Mouse (Mus musculus) thymus, postnatal 25 days (tissue): ENCODE measurements around the gene Ptpn11.
"Not testable (repeated sequence)": the region's sequence is repeated elsewhere in the genome, so short reads cannot be mapped to it uniquely, and the experiment has no call there.

ENCODE experiments used
- DNase-seq: peaks from one replicate; pipeline ENCODE4 v3.0.0; 2022

The Ptpn11 gene

DNA sequence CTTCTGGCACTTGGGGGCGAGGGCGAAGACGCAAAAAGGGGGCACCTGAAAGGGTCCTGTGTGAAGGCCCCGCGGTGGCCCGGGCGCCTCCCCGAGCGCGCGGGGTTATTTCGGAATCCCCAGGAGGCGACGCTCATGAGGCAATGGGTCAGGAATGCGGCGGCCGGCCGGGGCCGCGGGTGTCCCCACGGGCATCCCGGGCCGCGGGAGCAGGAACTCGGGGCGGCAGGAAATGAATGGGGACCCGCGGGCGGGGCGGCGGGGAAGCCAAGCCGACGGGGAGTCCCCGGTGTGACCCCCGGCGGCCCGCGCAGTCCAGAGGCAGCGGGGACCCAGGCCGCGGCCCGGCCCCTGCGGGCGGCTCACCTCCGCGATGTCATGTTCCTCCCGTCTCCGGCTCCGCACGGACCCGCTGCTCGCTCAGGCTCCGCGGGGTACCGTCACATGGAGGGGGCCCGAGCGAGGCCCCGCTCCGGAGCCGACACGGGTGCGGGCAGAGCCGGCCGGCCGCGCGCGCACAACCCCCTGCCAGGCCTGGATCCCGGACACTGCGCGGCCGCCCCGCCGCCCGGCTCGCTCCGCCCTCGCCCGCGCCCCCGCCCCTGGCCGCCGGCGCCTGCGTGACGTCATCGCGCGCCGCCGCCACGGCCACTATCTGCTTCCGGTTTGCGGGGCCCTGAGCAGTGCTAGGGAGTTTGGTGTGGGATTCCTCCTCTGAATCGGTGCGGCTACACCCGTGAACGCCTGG lies at the start of gene Ptpn11:
Ptpn11 (minus strand) TSS at position 562 of the 748 bp plus-strand sequence.
- peak; percentile 83 for DNase-seq

DNA sequence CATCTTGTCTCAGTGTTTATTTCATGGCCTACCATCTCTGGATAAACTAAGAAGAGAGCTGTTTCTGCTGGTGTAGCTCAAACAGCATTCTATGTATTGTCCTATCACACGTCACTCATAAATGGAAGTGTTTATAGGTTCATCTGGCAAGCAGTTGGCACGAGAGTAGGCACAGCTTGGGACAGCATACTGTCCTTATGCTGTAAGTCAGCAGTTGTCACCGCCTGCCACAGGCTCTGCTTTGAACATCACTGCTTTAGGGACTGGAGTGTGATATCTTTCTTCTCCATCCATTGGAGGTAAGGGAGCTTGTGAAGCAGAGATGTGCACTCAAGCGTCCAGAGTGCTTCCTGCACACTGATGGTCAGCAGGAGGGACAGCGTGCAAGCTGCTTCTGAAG lies 48.6 kb upstream of the Ptpn11 start:
- no peak for DNase-seq

- DNase-seq, result no peak
Observed at GRCm38 (mm10) chr5:121238208-121238607, 47.0 kb upstream of the Ptpn11 start.

GRCm38 (mm10) chr5:121236171-121236570 lies 45.0 kb upstream of the Ptpn11 start:
- DNase-seq, result no peak

DNA sequence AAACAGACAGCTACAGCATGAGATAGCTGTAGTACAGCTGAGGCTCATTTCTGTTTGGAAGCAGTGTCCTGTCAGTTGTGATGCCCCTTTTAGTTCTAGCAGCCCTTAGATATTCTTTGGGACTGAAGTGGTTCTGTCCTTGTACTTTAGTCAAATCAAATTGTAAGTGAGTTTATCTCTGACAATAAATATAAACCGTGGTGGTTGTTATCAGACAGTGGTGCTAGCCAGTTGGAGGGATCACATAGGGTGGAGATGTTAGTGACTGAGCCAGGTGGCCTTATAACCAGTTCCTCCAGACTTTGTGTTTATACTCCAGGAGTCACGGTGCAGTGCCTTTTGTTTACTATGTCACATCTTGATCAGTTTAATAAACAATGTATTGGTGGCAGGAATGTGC lies 42.5 kb upstream of the Ptpn11 start:
- no peak for DNase-seq

- DNase-seq, result no peak
Observed at GRCm38 (mm10) chr5:121232789-121233188, 41.6 kb upstream of the Ptpn11 start.

DNA sequence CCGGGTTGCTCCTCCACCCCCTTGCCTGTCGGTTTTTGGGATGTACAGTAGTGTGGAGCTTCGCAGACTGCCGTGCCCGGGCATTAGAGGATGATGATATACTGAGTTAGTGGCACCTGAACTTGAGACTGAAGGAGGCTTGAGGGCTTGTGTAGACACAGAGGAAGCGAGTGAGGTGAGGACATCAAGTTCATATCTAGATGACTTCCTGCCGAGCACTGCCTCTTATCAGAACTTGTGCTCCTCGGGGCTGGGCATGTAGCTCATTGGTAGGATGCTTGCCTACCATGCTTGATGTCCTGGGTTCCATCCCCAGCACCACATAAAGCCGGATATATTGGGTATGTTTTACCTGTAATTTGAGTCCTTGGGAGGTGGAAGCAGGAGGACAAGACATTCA lies 39.6 kb upstream of the Ptpn11 start:
- no peak for DNase-seq

- no peak for DNase-seq
Observed at GRCm38 (mm10) chr5:121229182-121229581, 38.0 kb upstream of the Ptpn11 start.

GRCm38 (mm10) chr5:121227330-121227729 lies 36.1 kb upstream of the Ptpn11 start:
- not testable (repeated sequence) for DNase-seq

DNA sequence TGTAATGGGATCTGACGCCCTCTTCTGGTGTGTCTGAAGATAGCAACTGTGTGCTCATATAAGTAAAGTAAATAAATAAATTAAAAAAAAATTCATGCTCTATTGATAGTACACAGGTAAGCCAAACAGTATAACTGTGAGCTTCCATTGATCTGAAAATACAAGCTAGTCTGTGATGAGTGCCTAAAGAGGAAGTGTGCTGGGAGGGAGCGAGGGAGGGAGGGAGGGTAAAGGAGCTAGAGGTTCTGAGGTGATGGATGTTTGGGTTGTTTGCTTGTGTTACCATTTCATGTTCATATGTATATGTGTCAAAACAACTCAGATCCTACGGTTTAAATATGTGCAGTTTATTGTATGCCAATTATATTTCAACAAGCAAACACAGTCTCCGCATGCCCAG lies 35.6 kb upstream of the Ptpn11 start:
- no peak for DNase-seq

DNA sequence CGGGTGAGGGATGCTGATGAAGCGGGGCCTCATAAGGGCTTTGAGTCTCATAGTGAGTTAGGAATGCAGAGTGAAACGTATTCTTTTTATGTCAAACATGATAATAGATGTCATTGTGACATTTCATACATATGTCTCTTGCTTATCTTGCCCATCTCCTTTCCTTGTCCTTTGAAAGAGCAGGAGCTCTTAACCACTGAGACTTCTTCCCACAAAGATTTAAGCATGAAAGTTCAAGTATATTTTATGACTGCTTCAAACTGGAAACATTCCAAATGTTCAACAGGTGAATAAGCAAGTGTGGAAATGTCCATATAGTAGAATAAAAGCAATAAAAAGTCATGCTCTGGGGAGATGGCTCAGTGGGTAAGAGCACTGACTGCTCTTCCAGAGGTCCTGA lies 35.2 kb upstream of the Ptpn11 start:
- DNase-seq, result no peak

DNA sequence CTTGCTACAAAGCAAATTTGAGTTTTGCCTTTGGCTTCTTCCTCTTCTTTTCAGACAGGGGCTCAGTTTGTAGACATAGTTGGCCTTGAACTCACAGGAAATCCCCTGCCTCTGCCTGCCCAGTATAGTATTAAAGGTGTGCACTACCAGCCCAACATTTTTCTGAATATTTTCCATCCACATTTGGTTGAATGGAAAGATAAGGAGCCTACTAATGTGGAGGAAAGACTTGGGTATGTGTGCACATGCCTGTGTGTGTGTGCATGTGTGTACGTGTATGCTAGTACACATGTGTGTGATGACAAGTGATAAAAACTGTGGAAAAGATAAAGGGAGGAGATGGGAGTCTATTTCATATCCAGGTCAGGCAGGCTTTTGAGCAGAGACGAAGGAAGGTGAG lies 34.7 kb upstream of the Ptpn11 start:
- DNase-seq, result no peak

- DNase-seq, result no peak
Observed at GRCm38 (mm10) chr5:121224856-121225255, 33.7 kb upstream of the Ptpn11 start.

DNA sequence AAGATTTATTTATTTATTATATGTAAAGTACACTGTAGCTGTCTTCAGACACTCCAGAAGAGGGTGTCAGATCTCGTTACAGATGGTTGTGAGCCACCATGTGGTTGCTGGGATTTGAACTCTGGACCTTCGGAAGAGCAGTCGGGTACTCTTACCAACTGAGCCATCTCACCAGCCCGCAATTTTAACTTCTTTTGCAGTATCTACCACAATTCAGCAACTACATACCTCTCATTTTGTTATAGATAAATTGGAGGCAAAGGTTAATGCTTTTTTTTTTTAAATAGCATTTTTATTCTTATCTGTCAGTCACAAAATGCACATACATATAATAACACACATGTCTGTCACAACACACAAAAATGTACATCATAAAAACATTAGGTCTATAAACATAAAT lies 32.8 kb upstream of the Ptpn11 start:
- not testable (repeated sequence) for DNase-seq

- no peak for DNase-seq
Observed at GRCm38 (mm10) chr5:121221328-121221850, 30.2 kb upstream of the Ptpn11 start.

- DNase-seq, result peak; percentile 66
Observed at GRCm38 (mm10) chr5:121220732-121221301, 29.6 kb upstream of the Ptpn11 start.

DNA sequence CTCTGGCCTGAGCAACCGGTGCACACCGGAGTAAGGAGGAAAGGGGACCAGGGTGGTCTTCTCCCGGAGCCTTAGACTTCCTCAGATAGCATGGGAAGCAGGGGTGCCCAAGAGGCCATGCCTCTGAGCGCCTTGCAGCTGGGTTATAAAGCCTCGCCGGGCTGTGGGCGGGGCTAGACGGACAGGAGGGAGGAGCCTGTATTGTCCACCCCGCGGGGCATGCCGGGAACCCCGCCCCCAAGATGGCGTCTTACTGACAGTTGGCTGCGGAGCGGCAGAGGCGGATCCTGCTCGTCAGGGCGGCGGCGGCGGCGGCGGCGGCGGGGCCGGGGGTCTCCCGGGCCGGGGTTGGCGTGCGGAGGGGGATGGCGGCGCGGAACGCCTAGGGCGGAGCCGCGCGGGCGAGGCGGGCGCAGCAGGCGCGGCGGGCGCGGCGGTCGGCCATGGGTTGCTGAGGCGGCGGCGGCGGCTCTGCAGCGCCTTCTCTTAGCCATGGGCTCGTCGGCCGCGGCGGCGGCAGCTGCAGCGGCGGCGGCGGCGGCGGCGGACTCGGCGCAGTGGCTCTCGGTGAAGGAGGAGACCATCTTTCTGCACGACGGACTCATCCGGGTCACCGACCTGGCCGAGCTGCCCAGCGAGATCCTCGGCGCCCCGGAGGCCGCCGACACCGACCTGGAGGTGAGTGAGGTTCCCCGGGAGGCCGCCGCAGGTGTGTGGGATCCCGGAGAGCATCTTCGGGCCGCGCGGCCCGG lies 29.0 kb upstream of the Ptpn11 start, which contains the start of gene Hectd4:
Hectd4 (plus strand) TSS at position 240 of the 752 bp plus-strand sequence.
- DNase-seq, result peak; percentile 99

GRCm38 (mm10) chr5:121219190-121219589 lies 28.0 kb upstream of the Ptpn11 start:
- no peak for DNase-seq

DNA sequence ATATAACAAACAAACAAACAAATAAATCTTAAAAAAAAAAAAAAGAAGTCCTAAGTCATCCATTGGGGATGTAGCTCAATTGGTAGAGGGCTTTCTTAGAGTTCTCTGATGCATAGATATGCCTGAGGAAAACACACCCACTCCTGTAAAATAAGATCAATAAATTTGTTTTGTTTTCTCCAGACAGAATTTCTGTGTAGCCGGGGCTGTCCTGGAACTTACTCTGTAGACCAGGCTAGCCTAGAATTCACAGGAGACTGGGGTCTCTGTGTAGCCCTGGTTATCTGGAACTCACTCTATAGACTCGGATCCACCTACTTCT lies 26.1 kb upstream of the Ptpn11 start:
- no peak for DNase-seq

GRCm38 (mm10) chr5:121216584-121217312 lies 25.6 kb upstream of the Ptpn11 start:
- not testable (repeated sequence) for DNase-seq

DNA sequence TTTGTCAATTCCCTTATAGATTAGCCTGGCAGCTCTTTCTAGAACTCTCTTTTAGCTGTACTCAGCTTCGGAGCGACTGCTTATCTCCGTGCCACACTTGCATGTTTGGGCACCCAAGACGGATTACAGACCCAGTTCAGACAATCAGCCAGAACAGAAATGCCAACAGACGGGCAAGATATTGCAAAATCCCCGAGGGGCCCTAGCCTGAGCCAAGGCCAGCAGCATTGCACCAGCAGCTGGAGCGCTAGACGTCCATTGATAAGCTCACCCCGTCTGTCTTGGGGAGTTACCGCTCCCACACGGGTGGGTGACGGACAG lies 24.9 kb upstream of the Ptpn11 start:
- no peak for DNase-seq

- DNase-seq, result peak; percentile 50
Observed at GRCm38 (mm10) chr5:121215380-121216125, 24.4 kb upstream of the Ptpn11 start.

GRCm38 (mm10) chr5:121214707-121215106 lies 23.5 kb upstream of the Ptpn11 start:
- DNase-seq, result no peak
